Mouse (Mus musculus): ENCODE measurements at regions not wholly inside any gene's neighbourhood (a gene's known extent, or its start where the extent isn't known, plus 50 kb on each side); places are given as distances from the start of the nearest gene placed in this dataset.

GRCm38 (mm10) chr13:47537156-47537555, 414.7 kb downstream of the Rnf144b start:
- TF ChIP-seq CTCF (IDR thresholded peaks at IDR 0.05; ENCODE audit: control insufficient read depth, insufficient read depth, insufficient replicate concordance, low read depth, low read length) (no peak), POLR2A (IDR thresholded peaks at IDR 0.05; ENCODE audit: control insufficient read depth, low read depth, low read length) (no peak)
